Mouse (Mus musculus): ENCODE results near the gene Ppt2.

- TF ChIP-seq MYOD1 (IDR thresholded peaks at IDR 0.05; ENCODE audit: control insufficient read depth, insufficient read length, low read depth) (no peak), CTCF (IDR thresholded peaks at IDR 0.05; ENCODE audit: control insufficient read depth, insufficient read depth, insufficient read length) (no peak), USF1 (IDR thresholded peaks at IDR 0.05; ENCODE audit: low read depth) (no peak), MYOG (IDR thresholded peaks at IDR 0.05; ENCODE audit: control insufficient read depth, extremely low read depth, insufficient read length) (no peak), CEBPB (IDR thresholded peaks at IDR 0.05; ENCODE audit: low read depth) (no peak), MAX (IDR thresholded peaks at IDR 0.05) (no peak)
Observed at GRCm38 (mm10) chr17:34655160-34655559, 26.9 kb upstream of the Ppt2 start.

Measured in C2C12 (cell line).